Mouse (Mus musculus) cerebellum, postnatal 25 days (tissue): Measurements from ENCODE around the gene Hfe2.
A peak's percentile ranks its signal among the peaks of the same experiment; 100 is the strongest.
"Not testable (repeated sequence)": the region's sequence is repeated elsewhere in the genome, so short reads cannot be mapped to it uniquely, and the experiment has no call there.

Source experiments
- DNase-seq, 2 experiments: peaks; one replicate each; pipeline ENCODE4 v3.0.0; 2021; ENCODE audit warnings: mixed read lengths in 2 of 2

The Hfe2 gene

DNA sequence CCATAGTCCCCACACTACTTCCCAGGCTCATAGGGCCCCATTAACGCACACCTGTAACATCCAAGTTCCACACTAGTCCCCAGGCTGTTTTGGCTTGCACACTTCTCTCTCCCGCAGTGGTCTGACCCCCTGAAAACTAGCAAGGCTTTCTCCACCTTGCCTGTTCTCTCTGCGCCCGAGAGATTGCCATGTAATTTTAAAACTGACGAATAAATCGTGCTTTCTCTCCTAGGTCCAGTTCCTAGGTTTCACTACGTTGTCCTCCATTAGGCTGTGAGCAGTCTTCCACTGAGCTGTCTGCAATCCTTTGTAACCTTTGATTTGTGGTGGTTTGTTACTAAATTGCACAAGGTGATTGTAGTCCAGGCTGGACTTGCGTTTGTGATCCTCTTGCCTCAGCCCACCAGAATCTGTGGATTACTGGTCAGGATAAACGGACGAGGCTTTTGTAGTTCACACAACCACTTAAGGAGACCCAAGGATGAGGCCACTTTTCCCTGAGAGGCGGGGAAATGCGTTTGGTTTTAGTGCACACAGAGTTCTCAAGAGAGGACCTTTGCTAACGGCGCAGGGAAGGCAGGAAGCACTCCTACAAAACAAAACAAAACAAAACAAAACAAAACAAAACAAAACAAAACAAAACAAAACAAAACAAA lies 28.2 kb upstream of the Hfe2 start:
- peak in 1 of 2 experiments; percentile 17 for DNase-seq

- peak; percentile 89 to 90 for DNase-seq
Measured at GRCm38 (mm10) chr3:96497451-96498028, 27.4 kb upstream of the Hfe2 start.

DNA sequence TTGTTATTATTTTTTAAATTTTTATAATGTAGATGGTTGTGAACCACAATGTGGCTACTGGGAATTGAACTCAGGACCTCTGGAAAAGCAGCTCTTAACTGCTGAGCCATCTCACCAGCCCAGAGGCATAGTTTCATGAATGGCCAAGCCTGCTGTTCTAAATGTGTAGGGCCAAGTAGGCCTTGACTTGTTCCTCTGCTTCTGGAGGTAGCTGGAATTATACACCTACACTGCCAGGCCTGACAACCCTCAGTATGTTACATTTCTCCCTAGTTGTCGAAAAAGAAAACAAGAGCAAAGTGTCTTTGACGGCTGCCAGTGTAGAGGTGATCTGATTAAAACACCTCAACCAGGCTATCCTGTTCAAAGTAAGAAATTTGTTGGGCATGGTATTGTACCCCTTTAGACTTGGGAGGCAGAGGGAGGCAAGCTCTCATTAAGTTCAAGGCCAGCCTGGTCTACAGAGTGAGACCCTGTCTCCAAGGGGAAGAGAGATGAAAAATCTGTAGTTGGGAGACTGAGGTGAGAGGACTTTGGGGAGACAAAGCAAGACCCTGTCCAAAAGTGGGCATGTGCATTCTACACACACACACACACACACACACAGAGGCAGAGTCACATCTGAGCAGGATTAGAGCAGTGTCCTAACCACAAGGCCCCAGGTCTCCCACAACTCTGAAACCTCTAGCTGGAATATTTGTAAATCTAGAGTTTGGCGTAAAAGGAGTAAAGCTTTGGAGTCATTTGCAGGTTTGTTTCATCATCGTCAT lies 26.3 kb upstream of the Hfe2 start:
- DNase-seq: peak in 1 of 2 experiments; percentile 11

- peak; percentile 83 to 87 for DNase-seq
Measured at GRCm38 (mm10) chr3:96499481-96500288, 25.3 kb upstream of the Hfe2 start.

DNA sequence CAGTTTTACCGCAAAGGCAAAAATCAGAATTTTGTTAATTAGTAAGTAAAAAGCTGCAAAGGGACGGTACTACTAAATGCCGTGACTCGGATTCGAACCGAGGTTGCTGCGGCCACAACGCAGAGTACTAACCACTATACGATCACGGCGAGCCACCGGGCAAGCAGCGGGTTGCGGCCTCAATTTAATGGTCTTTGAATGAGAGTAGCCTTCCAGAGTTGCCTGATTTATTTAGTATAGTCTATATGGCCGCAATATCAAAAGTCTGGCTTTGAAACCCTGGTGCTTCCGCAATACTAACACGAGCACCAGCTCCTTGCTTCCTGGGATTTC lies 24.7 kb upstream of the Hfe2 start:
- peak; percentile 94 to 95 for DNase-seq

- peak; percentile 89 to 93 for DNase-seq
Measured at GRCm38 (mm10) chr3:96500691-96501265, 24.2 kb upstream of the Hfe2 start.

- peak; percentile 89 to 90 for DNase-seq
Measured at GRCm38 (mm10) chr3:96501391-96502115, 23.4 kb upstream of the Hfe2 start.

GRCm38 (mm10) chr3:96502181-96503082 lies 22.5 kb upstream of the Hfe2 start:
- no peak for DNase-seq

DNA sequence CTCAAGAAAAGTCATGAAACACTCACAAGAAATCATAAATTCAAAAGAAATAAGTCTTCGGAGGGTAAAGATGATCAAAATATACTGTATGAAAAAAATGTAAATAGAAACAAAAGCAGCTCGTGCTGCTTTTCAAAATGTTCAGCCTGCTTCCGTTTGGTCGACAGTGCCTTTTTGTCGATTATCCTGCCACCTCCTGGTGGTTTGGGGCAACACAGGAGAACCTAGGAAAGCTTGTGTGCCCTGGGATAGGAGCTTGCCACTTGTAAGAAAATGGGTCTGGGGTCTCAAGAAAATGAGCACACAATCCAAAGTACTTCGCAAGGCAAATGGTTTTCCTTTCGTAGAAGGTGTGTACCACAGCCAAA lies 21.9 kb upstream of the Hfe2 start:
- peak; percentile 72 to 81 for DNase-seq

GRCm38 (mm10) chr3:96503946-96504345 lies 21.0 kb upstream of the Hfe2 start:
- DNase-seq: no peak

GRCm38 (mm10) chr3:96504931-96505330 lies 20.0 kb upstream of the Hfe2 start:
- no peak for DNase-seq

GRCm38 (mm10) chr3:96506396-96507047 lies 18.4 kb upstream of the Hfe2 start:
- no peak for DNase-seq

GRCm38 (mm10) chr3:96507966-96508365 lies 17.0 kb upstream of the Hfe2 start:
- not testable (repeated sequence) for DNase-seq

DNA sequence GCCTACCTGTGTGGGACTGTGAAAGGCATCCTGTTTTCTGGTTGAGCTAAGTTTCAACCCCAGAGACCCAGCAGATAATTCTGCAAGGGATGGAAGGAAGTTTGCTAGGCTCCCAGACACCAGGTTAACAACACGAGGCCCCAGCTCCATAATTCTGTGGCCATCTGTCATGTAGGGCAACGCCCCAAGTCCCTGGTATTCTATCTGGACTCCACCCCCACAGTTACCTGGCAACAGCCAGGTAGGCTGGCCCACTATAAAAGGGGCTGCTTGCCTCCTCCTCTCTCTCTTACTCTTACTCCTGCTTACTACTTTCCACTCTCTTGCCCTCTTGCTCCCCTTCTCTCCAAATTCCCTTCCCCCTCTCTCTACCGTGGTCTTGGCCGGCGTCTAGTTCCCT lies 4.8 kb upstream of the Hfe2 start:
- DNase-seq: no peak

DNA sequence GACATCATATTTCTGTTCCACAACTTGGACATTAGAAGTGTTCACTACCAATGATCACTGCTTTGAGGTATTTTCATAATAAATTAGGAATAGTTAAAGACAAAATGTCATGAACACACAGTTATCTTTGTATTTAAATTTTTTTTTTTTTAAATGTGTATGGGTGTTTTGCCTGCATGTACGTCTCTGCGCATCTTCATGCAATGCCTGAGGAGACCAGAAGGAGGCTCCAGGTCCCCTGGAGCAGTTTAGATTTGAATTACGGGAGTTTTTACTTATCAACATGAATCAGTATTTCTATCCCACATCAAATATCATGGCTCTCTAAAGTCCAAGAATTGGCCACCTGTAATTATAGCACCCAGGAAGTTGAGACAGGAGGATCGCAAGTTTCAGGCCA lies 2.8 kb upstream of the Hfe2 start:
- DNase-seq: peak in 1 of 2 experiments; percentile 27

- no peak for DNase-seq
Measured at GRCm38 (mm10) chr3:96524028-96524810, 753 bp upstream of the Hfe2 start.

DNA sequence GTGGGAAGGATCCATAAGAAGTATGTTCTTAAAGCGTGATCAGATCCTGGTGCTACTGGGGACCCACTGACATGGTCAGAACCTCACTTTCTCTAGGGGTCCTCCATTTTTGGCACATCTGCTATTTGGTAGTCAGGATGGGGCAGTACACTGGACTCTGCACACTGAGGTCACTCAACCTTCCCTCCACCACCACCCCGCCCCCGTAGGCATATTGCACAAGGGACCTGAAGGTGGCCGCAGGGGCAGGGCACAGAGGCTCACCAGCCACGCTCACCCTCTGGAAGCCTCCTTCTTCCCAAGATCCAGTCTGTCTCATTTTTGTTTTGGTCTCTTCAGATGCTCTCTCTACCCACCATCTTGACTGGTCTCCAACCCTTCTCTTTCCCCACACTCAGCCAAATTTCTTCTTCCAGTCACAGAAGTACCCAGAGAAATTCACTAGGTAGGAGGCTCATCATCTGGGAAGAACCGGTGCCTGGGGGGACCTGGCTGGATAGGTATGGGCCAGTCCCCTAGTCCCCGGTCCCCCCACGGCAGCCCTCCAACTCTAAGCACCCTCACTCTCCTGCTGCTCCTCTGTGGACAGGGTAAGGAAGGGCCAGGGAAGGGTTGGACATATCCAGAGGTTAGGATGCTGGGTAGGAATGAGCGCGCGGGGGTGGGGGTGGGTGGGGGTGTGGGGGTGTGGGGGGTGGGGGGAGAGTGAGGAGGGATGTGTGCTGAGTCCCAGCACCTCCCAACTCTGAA lies 1.2 kb downstream of the Hfe2 start:
- DNase-seq: no peak

GRCm38 (mm10) chr3:96526864-96527542 lies 2.0 kb downstream of the Hfe2 start:
- DNase-seq: peak in 1 of 2 experiments; percentile 24
